ENCODE assay signal across 25 mouse cellular contexts in the genomic region with DNA sequence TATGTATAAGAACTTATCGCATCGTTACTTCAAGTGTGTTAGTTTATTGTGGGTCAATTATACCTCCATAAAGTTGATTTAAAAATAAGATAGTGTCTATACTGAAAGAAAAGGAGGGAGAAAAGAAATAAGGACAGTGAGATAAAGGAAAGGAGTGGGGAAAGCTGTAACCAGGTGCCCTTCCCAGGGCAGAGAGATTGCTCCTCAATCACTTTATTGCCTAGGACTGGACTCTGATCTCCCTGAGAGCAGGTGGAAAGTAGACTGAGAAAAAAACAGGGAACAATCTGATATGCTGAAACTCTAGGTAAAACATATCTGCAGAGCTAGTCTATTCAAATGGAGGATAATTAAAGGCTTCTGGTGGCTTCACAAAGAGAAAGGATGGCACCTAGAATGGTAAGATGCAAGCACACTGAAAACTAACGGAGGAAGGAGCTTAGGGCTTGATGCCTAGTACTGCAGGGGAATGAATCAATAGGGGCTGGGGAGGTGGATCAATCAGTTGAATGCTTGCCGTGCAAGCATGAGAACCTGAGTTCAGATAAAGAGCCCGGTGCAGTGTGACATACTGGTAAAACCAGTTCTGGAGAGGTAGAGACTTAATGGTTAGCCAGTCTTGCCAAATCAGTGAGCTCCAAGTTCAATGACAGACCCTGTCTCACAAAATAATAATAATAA.
DNase-seq lines count a peak whose midpoint lies in the region; ATAC-seq and TF ChIP-seq lines count a peak whose summit lies in the region.
"Had no signal": no experiment of that assay in that cellular context is flagged by ENCODE, and none has a peak within 500 bp of the region (broad histone marks: within the 10 kb centered on the region; RNA-seq: fewer than 3 reads in every experiment).

No protein-coding gene starts in this region.

- no peak overlapping the region for H3K9ac ChIP-seq in intestine, embryonic 16.5 days (ENCODE audit: low read depth, low read length)
- no peak overlapping the region for H3K9ac ChIP-seq in stomach, postnatal 0 days (ENCODE audit: low read length)
- H3K9ac ChIP-seq: forebrain, embryonic 13.5 days; heart, embryonic 13.5 days; hindbrain, embryonic 13.5 days had no signal

- peak; percentile 99 for ATAC-seq in intestine, embryonic 16.5 days
- no peak for ATAC-seq in stomach, postnatal 0 days (ENCODE audit: low FRiP score, low TSS enrichment)
- ATAC-seq: activated CD4-positive, CD25-positive, alpha-beta regulatory T cell, adult 4 months; forebrain, embryonic 13.5 days; forebrain, embryonic 16.5 days; hindbrain, embryonic 16.5 days had no signal

- intact Hi-C loops in heart, postnatal 25 days (cut with DNase I), result no loop called here

- no peaks in the 10 kb centered on the region for H3K36me3 ChIP-seq in intestine, embryonic 16.5 days (ENCODE audit: control insufficient read depth, insufficient read depth, low read length)
- H3K36me3 ChIP-seq in small intestine, adult 2 months (ENCODE audit: control insufficient read depth, insufficient read depth, low read length), result no peaks in the 10 kb centered on the region
- no peaks in the 10 kb centered on the region for H3K36me3 ChIP-seq in stomach, postnatal 0 days (ENCODE audit: control insufficient read depth, insufficient read depth, low read length)
- H3K36me3 ChIP-seq: forebrain, embryonic 10.5 days; heart, embryonic 13.5 days; hindbrain, embryonic 10.5 days; hindbrain, embryonic 13.5 days had no signal

- TF ChIP-seq CTCF in small intestine, adult 2 months (IDR thresholded peaks at IDR 0.05; ENCODE audit: extremely low read depth, insufficient read length, insufficient replicate concordance, low read depth, low read length), result no peak
- no peak for TF ChIP-seq CTCF in stomach, postnatal 0 days (IDR thresholded peaks at IDR 0.05; ENCODE audit: low read depth)

- no peak for TF ChIP-seq EP300 in stomach, postnatal 0 days (optimal IDR thresholded peaks at IDR 0.05)

- peak overlapping the region; percentile 1; the same call in 1 of the 2 replicates for H3K4me2 ChIP-seq in intestine, embryonic 16.5 days (ENCODE audit: low read depth, low read length)
- no peak overlapping the region for H3K4me2 ChIP-seq in stomach, postnatal 0 days (replicated peaks; ENCODE audit: low read depth)
- H3K4me2 ChIP-seq: forebrain, embryonic 13.5 days; heart, embryonic 13.5 days; hindbrain, embryonic 13.5 days had no signal

- 64% methylated on average over 5 of the region's 5 CpGs for WGBS in intestine, embryonic 16.5 days
- WGBS in small intestine, adult 2 months, result 29% methylated on average over 5 of the region's 5 CpGs
- WGBS in stomach, postnatal 0 days, result 76% methylated on average over 5 of the region's 5 CpGs

- peak; percentile 66 for DNase-seq in heart, adult 11 months
- no peak for DNase-seq in heart, postnatal 25 days (ENCODE audit: low spot score)
- peak; percentile 16 for DNase-seq in stomach, postnatal 0 days (ENCODE audit: low spot score)
- DNase-seq in layer of hippocampus, postnatal 36 days, result no peak
- DNase-seq in urinary bladder, postnatal 10 days (ENCODE audit: low spot score), result no peak
- DNase-seq in adrenal gland, adult 18-20 months (ENCODE audit: low spot score in 2 of 2), result no peak
- DNase-seq: adrenal gland, postnatal 10 days; adrenal gland, postnatal 36 days; cerebellum, adult 18-20 months; cerebellum, adult 9-10 months; cerebellum, postnatal 14 days; gastrocnemius, adult 2 months; gastrocnemius, postnatal 14 days; heart, adult 18-20 months; heart, postnatal 14 days had no signal

- peak overlapping the region; percentile 77 for H3K27ac ChIP-seq in intestine, embryonic 16.5 days (ENCODE audit: low read length)
- H3K27ac ChIP-seq in small intestine, adult 2 months (ENCODE audit: insufficient read depth, low read depth, low read length), result peak overlapping the region; percentile 87
- no peak overlapping the region for H3K27ac ChIP-seq in stomach, postnatal 0 days (replicated peaks)
- H3K27ac ChIP-seq: forebrain, embryonic 10.5 days; forebrain, embryonic 13.5 days; gastrocnemius, adult 2 months; heart, embryonic 13.5 days; hindbrain, embryonic 10.5 days; hindbrain, embryonic 13.5 days had no signal

- H3K27me3 ChIP-seq in intestine, embryonic 16.5 days (replicated peaks; ENCODE audit: control insufficient read depth, insufficient read depth, low read length), result no peaks in the 10 kb centered on the region
- no peaks in the 10 kb centered on the region for H3K27me3 ChIP-seq in small intestine, adult 2 months (ENCODE audit: control insufficient read depth, insufficient read depth, low read length)
- no peaks in the 10 kb centered on the region for H3K27me3 ChIP-seq in stomach, postnatal 0 days (ENCODE audit: control insufficient read depth, insufficient read depth, low read length)
- H3K27me3 ChIP-seq: forebrain, embryonic 13.5 days; heart, embryonic 13.5 days; hindbrain, embryonic 13.5 days had no signal

- no peak overlapping the region for H3K4me3 ChIP-seq in intestine, embryonic 16.5 days (ENCODE audit: low read length)
- no peak overlapping the region for H3K4me3 ChIP-seq in small intestine, adult 2 months (ENCODE audit: low read depth, low read length)
- no peak overlapping the region for H3K4me3 ChIP-seq in stomach, postnatal 0 days (ENCODE audit: low read depth, low read length)
- H3K4me3 ChIP-seq: forebrain, embryonic 10.5 days; forebrain, embryonic 13.5 days; gastrocnemius, adult 2 months; heart, embryonic 13.5 days; hindbrain, embryonic 10.5 days; hindbrain, embryonic 13.5 days had no signal

- no peaks in the 10 kb centered on the region for H3K9me3 ChIP-seq in intestine, embryonic 16.5 days (ENCODE audit: control insufficient read depth, low read length)
- H3K9me3 ChIP-seq in stomach, postnatal 0 days (ENCODE audit: control insufficient read depth, low read length), result no peaks in the 10 kb centered on the region
- H3K9me3 ChIP-seq: forebrain, embryonic 10.5 days; forebrain, embryonic 13.5 days; heart, embryonic 13.5 days; hindbrain, embryonic 10.5 days; hindbrain, embryonic 13.5 days had no signal

- no peaks in the 10 kb centered on the region for H3K4me1 ChIP-seq in intestine, embryonic 16.5 days (ENCODE audit: control insufficient read depth, insufficient read depth, low read length)
- peaks cover 9% of the 10 kb centered on the region; the same call in 1 of the 2 replicates for H3K4me1 ChIP-seq in small intestine, adult 2 months (ENCODE audit: control insufficient read depth, insufficient read depth, insufficient read length, low read length)
- no peaks in the 10 kb centered on the region for H3K4me1 ChIP-seq in stomach, postnatal 0 days (replicated peaks; ENCODE audit: control insufficient read depth, insufficient read depth)
- H3K4me1 ChIP-seq: forebrain, embryonic 10.5 days; forebrain, embryonic 13.5 days; heart, embryonic 13.5 days; hindbrain, embryonic 10.5 days; hindbrain, embryonic 13.5 days had no signal

- no peak for TF ChIP-seq POLR2A in small intestine, adult 2 months (IDR thresholded peaks at IDR 0.05; ENCODE audit: low read depth, low read length)

Comparison
In these comparisons a context has a peak if more than half of its experiments do, and no peak if none do; other contexts are left out.
1. DNase-seq: peak in heart, adult 11 months (single experiment) and stomach, postnatal 0 days (single experiment); none in heart, postnatal 25 days (single experiment), layer of hippocampus, postnatal 36 days (0 of 2), urinary bladder, postnatal 10 days (single experiment) and adrenal gland, adult 18-20 months (0 of 2).